Mouse (Mus musculus): ENCODE measurements around the gene Ado. TPM values are rescaled to one million over a fixed set of nuclear protein-coding genes. Genes with fewer than 3 reads are reported as not detected.

The Ado gene
- polyA plus RNA-seq, 1 experiment, result 24.8 TPM

DNA sequence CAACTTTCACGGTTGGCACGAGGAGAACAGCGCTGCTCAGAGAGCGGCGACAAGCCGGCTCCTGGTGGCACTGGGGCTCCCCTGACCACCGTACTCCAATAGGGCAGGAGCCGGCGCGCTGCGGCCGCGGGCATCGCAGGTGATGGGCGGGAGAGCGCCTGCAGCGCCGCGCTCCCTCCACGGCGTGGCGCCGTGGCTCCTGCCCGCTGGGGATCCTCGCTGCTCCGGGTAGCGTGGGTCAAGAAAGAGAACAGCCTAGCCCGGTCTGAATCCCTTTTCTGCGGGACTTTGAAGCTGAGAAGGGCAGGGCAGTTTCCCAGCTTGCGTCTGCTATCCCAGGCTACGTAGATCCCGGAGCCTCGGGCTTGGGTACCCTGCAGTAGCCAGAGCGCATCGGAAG is 12.8 kb downstream of the Ado start:
- TF ChIP-seq POLR2A (IDR thresholded peaks at IDR 0.05; ENCODE audit: borderline replicate concordance, extremely low read depth, insufficient read depth, insufficient read length, poor library complexity, severe bottlenecking), result no peak
- TF ChIP-seq CTCF (IDR thresholded peaks at IDR 0.05; ENCODE audit: borderline replicate concordance, extremely low read depth, insufficient read depth, insufficient read length), result peak; percentile 75
- DNase-seq (ENCODE audit: low read depth), result peak; percentile 73

DNA sequence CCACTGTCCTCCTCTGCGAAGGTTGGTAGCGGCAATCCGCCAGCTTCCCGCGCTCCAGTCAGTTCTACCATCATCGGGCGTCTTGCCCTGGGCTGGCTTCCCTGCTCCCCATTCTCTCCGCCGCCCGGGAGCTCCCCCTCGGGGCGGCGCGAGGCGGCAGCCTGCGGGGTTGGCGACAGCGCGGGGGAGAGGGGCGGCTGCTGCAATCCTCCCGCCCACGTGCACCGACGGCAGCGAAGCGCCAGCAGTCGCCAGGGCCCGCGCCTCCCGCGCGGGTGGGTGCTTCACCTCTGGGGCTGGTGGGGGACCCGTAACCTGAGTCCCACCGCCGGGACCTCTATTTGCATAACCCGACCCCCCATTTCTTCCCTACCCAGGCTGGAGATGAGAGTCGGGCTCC is 13.5 kb downstream of the Ado start, which contains the start of gene Egr2:
Gene Egr2, plus strand, starts transcription at position 220 of the 400 bp plus-strand sequence.
- TF ChIP-seq POLR2A (IDR thresholded peaks at IDR 0.05; ENCODE audit: borderline replicate concordance, extremely low read depth, insufficient read depth, insufficient read length, poor library complexity, severe bottlenecking) (no peak), CTCF (IDR thresholded peaks at IDR 0.05; ENCODE audit: borderline replicate concordance, extremely low read depth, insufficient read depth, insufficient read length) (no peak; the same call in 1 of the 2 replicates)
- DNase-seq (ENCODE audit: low read depth), result peak; percentile 34

DNA sequence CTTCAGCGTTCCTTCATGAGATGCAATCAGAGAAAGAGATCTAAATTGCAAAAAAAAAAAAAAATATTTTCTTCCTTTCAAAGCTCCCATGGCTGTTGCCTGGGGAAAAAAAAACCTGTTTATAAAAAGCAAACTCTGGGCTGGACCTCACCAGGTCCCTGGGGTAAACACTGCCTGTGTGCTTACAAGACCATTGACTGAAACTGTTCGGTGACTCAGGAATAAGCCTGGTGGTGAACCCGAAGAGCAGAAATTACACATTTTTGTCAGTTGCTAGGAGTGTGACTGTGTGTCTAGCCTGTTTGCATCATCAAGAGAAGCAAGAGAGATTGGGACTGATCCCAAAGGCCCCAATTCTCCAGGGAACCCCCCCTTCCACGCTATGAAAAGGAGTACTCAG is 19.0 kb downstream of the Ado start:
- DNase-seq (ENCODE audit: low read depth), result no peak
- no peak for TF ChIP-seq CTCF (IDR thresholded peaks at IDR 0.05; ENCODE audit: borderline replicate concordance, extremely low read depth, insufficient read depth, insufficient read length)

DNA sequence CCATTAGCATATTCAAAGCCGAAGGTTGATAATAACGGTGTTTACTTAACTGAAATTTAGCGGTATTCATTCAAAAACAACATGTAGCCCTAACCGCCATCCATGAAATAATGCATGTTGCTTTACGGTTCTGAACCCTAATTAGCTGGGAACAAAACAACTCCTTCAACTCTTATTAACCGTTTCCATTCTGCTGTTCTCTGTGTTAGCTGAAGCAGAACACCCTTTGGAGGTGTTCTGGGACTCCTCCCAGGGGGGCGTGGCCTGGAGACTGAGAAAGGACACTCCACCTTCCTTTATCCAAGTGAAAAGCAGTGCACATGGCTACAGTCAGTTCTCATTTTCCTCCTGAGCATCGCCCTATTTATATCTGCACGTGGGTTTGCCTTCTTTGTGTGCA is 22.3 kb downstream of the Ado start:
- TF ChIP-seq POLR2A (IDR thresholded peaks at IDR 0.05; ENCODE audit: borderline replicate concordance, extremely low read depth, insufficient read depth, insufficient read length, poor library complexity, severe bottlenecking), result no peak
- TF ChIP-seq CTCF (IDR thresholded peaks at IDR 0.05; ENCODE audit: borderline replicate concordance, extremely low read depth, insufficient read depth, insufficient read length), result no peak
- peak; percentile 73 for DNase-seq (ENCODE audit: low read depth)

DNA sequence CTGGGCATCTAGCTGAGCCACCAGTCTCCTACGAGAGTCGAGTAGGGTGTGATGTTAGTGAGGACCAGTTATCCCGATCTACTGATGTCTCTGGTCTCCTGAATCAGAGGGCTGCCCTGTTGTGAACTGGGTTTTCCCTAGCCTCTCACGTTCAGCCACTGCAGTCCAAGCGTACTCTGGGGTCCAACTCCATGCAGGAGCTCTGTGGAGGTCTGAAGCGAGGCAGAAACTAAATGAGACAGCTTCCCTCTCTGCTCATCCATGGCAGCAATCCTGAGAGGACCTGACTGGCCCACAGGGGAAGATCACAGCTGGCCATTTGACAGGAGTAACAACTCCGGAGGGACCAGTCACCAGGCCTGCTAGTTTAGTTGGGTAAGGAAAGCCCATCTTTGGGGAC is 24.1 kb downstream of the Ado start:
- TF ChIP-seq CTCF (IDR thresholded peaks at IDR 0.05; ENCODE audit: borderline replicate concordance, extremely low read depth, insufficient read depth, insufficient read length) (no peak), POLR2A (IDR thresholded peaks at IDR 0.05; ENCODE audit: borderline replicate concordance, extremely low read depth, insufficient read depth, insufficient read length, poor library complexity, severe bottlenecking) (no peak)
- no peak for DNase-seq (ENCODE audit: low read depth)

DNA sequence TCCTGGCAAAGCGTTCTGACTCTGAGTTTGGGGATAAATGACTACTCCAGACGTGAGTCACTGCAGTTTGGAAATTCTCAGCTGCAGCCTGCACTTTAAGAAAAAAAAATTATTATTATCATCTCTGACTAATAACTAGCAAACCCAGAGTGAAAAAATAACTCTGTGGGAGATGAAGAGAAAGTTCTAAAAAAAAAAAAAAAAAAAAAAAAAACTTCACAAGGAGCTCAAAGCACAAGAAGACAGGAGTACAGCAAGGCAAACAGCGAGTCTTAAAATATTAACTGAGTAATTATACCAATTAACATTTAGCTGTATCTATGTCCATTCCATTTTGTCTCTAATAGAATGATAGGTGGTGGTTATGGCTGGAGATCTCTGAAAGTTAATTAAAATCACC is 24.6 kb downstream of the Ado start:
- DNase-seq (ENCODE audit: low read depth), result no peak
- TF ChIP-seq CTCF (IDR thresholded peaks at IDR 0.05; ENCODE audit: borderline replicate concordance, extremely low read depth, insufficient read depth, insufficient read length) (no peak), POLR2A (IDR thresholded peaks at IDR 0.05; ENCODE audit: borderline replicate concordance, extremely low read depth, insufficient read depth, insufficient read length, poor library complexity, severe bottlenecking) (no peak)

DNA sequence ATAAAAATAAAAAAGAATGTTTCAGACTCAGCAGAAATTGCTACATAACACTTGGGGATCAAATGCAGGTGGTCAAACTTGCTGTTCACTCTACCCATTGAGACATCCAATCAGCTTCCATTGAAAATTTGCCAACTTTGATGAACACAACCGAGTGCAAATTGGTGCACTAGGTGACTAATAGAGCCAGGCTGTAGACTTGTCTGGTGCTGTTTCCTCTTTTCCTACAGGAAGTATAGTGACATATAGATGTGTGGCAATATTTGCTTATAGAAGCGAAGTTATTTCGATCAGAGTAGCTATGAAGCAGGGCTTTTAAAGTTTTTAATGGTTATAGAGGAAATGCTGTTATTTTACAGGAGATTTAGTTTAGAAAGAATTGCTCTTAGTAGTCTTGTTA is 30.0 kb downstream of the Ado start:
- no peak for DNase-seq (ENCODE audit: low read depth)
- no peak for TF ChIP-seq CTCF (IDR thresholded peaks at IDR 0.05; ENCODE audit: borderline replicate concordance, extremely low read depth, insufficient read depth, insufficient read length)
- TF ChIP-seq POLR2A (IDR thresholded peaks at IDR 0.05; ENCODE audit: borderline replicate concordance, extremely low read depth, insufficient read depth, insufficient read length, poor library complexity, severe bottlenecking), result no peak

DNA sequence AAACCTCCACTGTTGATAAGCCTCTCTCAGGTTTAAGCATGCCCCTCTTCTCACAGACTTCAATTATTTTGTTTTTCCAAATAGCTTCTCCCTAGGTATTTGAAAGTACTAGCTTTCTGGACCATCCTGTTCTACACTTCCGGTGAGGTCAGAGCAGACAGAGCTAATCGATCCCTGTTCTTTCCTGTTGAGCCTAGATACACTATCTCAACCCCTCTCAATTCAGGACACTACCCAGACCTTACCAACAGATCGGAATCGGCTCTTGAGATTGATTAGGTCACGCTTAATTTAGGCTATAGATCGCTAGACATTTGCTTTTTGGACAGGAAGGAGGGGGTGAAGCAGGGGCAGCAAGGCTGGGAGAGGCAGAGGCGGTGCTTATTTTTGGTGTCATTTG is 35.9 kb downstream of the Ado start:
- no peak for DNase-seq (ENCODE audit: low read depth)

DNA sequence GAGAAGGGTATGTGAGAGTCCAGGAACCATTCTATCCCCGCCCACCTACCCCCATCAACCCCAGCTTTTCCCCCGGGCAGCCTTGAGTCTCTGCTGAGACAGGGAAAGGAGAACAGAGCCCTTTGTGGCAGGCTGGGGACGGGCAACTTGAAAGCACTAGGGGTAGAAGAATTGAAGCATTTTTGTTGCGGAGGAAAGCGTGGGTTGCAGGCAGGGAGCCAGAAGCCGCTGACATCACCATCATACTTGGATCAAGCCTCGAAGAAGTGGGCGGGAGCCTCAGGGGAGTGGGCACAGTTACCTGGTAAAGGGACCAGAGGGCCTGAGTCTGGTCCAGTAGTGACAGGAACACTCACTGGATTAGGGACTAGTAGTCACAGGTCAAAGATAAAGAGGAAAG is 36.5 kb downstream of the Ado start:
- peak; percentile 32 for DNase-seq (ENCODE audit: low read depth)
- TF ChIP-seq CTCF (IDR thresholded peaks at IDR 0.05; ENCODE audit: borderline replicate concordance, extremely low read depth, insufficient read depth, insufficient read length), result no peak
- TF ChIP-seq POLR2A (IDR thresholded peaks at IDR 0.05; ENCODE audit: borderline replicate concordance, extremely low read depth, insufficient read depth, insufficient read length, poor library complexity, severe bottlenecking), result no peak

More for the DNA sequence above, 35.9 kb downstream of the Ado start:
- TF ChIP-seq CTCF (IDR thresholded peaks at IDR 0.05; ENCODE audit: borderline replicate concordance, extremely low read depth, insufficient read depth, insufficient read length), result no peak
- TF ChIP-seq POLR2A (IDR thresholded peaks at IDR 0.05; ENCODE audit: borderline replicate concordance, extremely low read depth, insufficient read depth, insufficient read length, poor library complexity, severe bottlenecking), result no peak

DNA sequence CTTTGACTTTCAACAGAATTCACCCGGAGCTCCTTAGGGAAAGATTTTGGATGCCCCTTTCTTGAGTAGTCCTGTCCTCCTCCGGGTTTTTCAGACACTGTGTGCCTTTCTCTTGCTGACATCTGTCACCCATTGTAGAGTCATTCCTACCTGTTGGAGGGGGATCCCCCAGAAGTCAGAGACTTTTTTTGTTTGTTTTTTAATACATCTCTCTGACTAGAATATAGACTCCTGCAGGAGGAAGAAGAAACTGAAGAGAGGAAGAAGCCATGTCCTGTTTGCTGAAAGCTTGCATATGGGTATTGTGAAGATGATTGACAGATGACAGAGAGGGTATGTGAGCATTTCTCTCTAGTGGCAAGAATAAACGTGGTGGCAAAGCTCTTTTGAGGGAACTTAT is 43.5 kb downstream of the Ado start:
- TF ChIP-seq POLR2A (IDR thresholded peaks at IDR 0.05; ENCODE audit: borderline replicate concordance, extremely low read depth, insufficient read depth, insufficient read length, poor library complexity, severe bottlenecking) (no peak), CTCF (IDR thresholded peaks at IDR 0.05; ENCODE audit: borderline replicate concordance, extremely low read depth, insufficient read depth, insufficient read length) (no peak)
- no peak for DNase-seq (ENCODE audit: low read depth)

DNA sequence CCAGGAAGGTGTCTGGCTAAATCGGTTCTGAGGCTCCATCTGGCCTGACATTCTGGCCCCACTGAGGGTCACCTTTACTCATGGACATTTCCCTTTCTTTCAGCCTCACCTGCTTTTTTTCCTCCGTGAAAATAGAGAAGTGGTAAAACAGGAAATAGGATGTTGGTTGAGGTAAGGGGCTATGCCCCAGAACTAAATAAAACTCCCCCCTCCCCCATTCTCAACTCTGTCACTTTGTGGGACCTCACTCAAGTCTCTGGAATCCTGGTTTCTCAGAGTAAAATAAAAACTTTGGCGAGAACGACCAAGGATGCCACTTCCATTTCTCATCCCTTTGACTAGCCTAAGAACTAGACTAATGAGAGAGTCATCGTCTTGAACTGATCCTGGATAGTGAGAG is 44.7 kb downstream of the Ado start:
- DNase-seq (ENCODE audit: low read depth), result no peak
- TF ChIP-seq CTCF (IDR thresholded peaks at IDR 0.05; ENCODE audit: borderline replicate concordance, extremely low read depth, insufficient read depth, insufficient read length) (no peak), POLR2A (IDR thresholded peaks at IDR 0.05; ENCODE audit: borderline replicate concordance, extremely low read depth, insufficient read depth, insufficient read length, poor library complexity, severe bottlenecking) (no peak)

DNA sequence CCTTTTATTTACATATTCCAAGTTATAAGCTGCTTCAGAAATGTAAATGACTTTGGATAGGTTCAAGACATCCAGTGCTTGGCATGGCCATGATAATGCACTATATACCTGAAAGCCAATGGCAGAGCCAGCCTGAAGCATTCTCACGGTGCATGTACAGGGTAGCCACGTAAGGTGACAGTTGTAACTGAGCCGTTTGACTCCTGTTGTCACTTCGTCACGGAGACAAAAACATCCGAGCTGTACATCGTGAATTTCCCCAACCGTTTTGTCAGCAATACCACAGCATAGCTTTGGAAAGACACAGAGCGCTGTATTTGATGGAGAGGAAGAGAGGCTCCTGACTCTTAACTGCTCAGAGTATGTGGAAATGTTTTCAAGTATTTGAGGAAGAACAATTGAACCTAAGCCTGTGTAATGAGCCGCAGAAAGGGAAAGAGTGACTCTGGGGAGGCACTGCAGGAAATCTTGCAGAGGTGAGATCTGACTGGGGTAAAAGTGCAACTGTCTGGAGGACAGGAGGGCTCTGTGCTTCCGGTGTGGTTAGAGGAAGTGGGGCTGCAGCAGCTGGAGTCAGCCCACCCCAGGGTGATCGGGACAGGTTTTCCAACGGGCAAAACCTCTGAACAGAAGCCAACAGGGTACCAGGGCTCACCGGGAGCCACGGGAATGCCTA is 45.3 kb downstream of the Ado start:
- DNase-seq (ENCODE audit: low read depth), result no peak
- TF ChIP-seq POLR2A (IDR thresholded peaks at IDR 0.05; ENCODE audit: borderline replicate concordance, extremely low read depth, insufficient read depth, insufficient read length, poor library complexity, severe bottlenecking) (no peak), CTCF (IDR thresholded peaks at IDR 0.05; ENCODE audit: borderline replicate concordance, extremely low read depth, insufficient read depth, insufficient read length) (no peak)

Data from brain, embryonic 14.5 days (tissue).